Mouse (Mus musculus): ENCODE data around the gene Rps6ka1. TPM values are rescaled to one million over a fixed set of nuclear protein-coding genes. Genes with fewer than 3 reads are reported as not detected.

Rps6ka1 gene
- polyA plus RNA-seq, 1 experiment from 2014 or later = 19.7 TPM

- 75% methylated on average over 4 of the region's 4 CpGs for WGBS
- H3K4me1 ChIP-seq (ENCODE audit: control insufficient read depth, insufficient read depth, low read length) = peaks cover 6% of the 10 kb centered on the region
- H3K4me3 ChIP-seq (ENCODE audit: low read length) = no peak overlapping the region
- H3K27ac ChIP-seq (ENCODE audit: low read length) = peak overlapping the region; percentile 50; the same call in 1 of the 2 replicates
- no peak for ATAC-seq (replicated peaks; ENCODE audit: extremely low read depth, insufficient read depth, low FRiP score)
- peak overlapping the region; percentile 33; the same call in 1 of the 2 replicates for H3K4me2 ChIP-seq (ENCODE audit: low read depth, low read length)
- H3K9me3 ChIP-seq (replicated peaks; ENCODE audit: control insufficient read depth, low read length) = no peaks in the 10 kb centered on the region
- no peaks in the 10 kb centered on the region for H3K27me3 ChIP-seq (ENCODE audit: control insufficient read depth, insufficient read depth, low read length)
- H3K36me3 ChIP-seq (ENCODE audit: control insufficient read depth, insufficient read depth) = no peaks in the 10 kb centered on the region
- no peak overlapping the region for H3K9ac ChIP-seq (ENCODE audit: low read length)
Measured at GRCm38 (mm10) chr4:133885331-133885730, 2.3 kb downstream of the Rps6ka1 start.

- Histone ChIP-seq H3K4me3 (ENCODE audit: low read length) (no peak overlapping the region), H3K4me2 (ENCODE audit: low read depth, low read length) (no peak overlapping the region), H3K4me1 (ENCODE audit: control insufficient read depth, insufficient read depth, low read length) (peaks cover 6% of the 10 kb centered on the region), H3K9ac (ENCODE audit: low read length) (no peak overlapping the region), H3K36me3 (ENCODE audit: control insufficient read depth, insufficient read depth) (no peaks in the 10 kb centered on the region), H3K27ac (ENCODE audit: low read length) (no peak overlapping the region), H3K9me3 (replicated peaks; ENCODE audit: control insufficient read depth, low read length) (no peaks in the 10 kb centered on the region), H3K27me3 (ENCODE audit: control insufficient read depth, insufficient read depth, low read length) (no peaks in the 10 kb centered on the region)
- WGBS = 81% methylated on average over 3 of the region's 3 CpGs
- ATAC-seq (replicated peaks; ENCODE audit: extremely low read depth, insufficient read depth, low FRiP score) = no peak
Measured at GRCm38 (mm10) chr4:133884888-133885287, 2.7 kb downstream of the Rps6ka1 start.

- H3K36me3 ChIP-seq (ENCODE audit: control insufficient read depth, insufficient read depth) = no peaks in the 10 kb centered on the region
- WGBS = 87% methylated on average over 8 of the region's 8 CpGs
- peaks cover 7% of the 10 kb centered on the region for H3K4me1 ChIP-seq (ENCODE audit: control insufficient read depth, insufficient read depth, low read length)
Measured at GRCm38 (mm10) chr4:133884127-133884753, 3.4 kb downstream of the Rps6ka1 start.

GRCm38 (mm10) chr4:133881851-133882250 is 5.7 kb downstream of the Rps6ka1 start:
- H3K36me3 ChIP-seq (ENCODE audit: control insufficient read depth, insufficient read depth) = no peaks in the 10 kb centered on the region
- no peak overlapping the region for H3K9ac ChIP-seq (ENCODE audit: low read length)
- ATAC-seq (replicated peaks; ENCODE audit: extremely low read depth, insufficient read depth, low FRiP score) = no peak
- H3K9me3 ChIP-seq (replicated peaks; ENCODE audit: control insufficient read depth, low read length) = no peaks in the 10 kb centered on the region
- H3K27ac ChIP-seq (ENCODE audit: low read length) = no peak overlapping the region
- no peak overlapping the region for H3K4me2 ChIP-seq (ENCODE audit: low read depth, low read length)
- no peak overlapping the region for H3K4me3 ChIP-seq (ENCODE audit: low read length)
- no peaks in the 10 kb centered on the region for H3K27me3 ChIP-seq (ENCODE audit: control insufficient read depth, insufficient read depth, low read length)
- peaks cover 8% of the 10 kb centered on the region for H3K4me1 ChIP-seq (ENCODE audit: control insufficient read depth, insufficient read depth, low read length)
- 87% methylated on average over 3 of the region's 3 CpGs for WGBS

More at GRCm38 (mm10) chr4:133884127-133884753, 3.4 kb downstream of the Rps6ka1 start:
- Histone ChIP-seq H3K27me3 (ENCODE audit: control insufficient read depth, insufficient read depth, low read length) (no peaks in the 10 kb centered on the region), H3K4me3 (ENCODE audit: low read length) (no peak overlapping the region), H3K9ac (ENCODE audit: low read length) (no peak overlapping the region), H3K27ac (ENCODE audit: low read length) (no peak overlapping the region), H3K4me2 (ENCODE audit: low read depth, low read length) (no peak overlapping the region), H3K9me3 (replicated peaks; ENCODE audit: control insufficient read depth, low read length) (no peaks in the 10 kb centered on the region)
- no peak for ATAC-seq (replicated peaks; ENCODE audit: extremely low read depth, insufficient read depth, low FRiP score)

- no peaks in the 10 kb centered on the region for H3K9me3 ChIP-seq (replicated peaks; ENCODE audit: control insufficient read depth, low read length)
- no peak overlapping the region for H3K27ac ChIP-seq (ENCODE audit: low read length)
- ATAC-seq (replicated peaks; ENCODE audit: extremely low read depth, insufficient read depth, low FRiP score) = no peak
- H3K4me1 ChIP-seq (ENCODE audit: control insufficient read depth, insufficient read depth, low read length) = peaks cover 10% of the 10 kb centered on the region
- H3K27me3 ChIP-seq (ENCODE audit: control insufficient read depth, insufficient read depth, low read length) = no peaks in the 10 kb centered on the region
- no peak overlapping the region for H3K4me3 ChIP-seq (ENCODE audit: low read length)
- no peak overlapping the region for H3K9ac ChIP-seq (ENCODE audit: low read length)
- no peak overlapping the region for H3K4me2 ChIP-seq (ENCODE audit: low read depth, low read length)
- WGBS = 73% methylated on average over 4 of the region's 4 CpGs
- no peaks in the 10 kb centered on the region for H3K36me3 ChIP-seq (ENCODE audit: control insufficient read depth, insufficient read depth)
Measured at GRCm38 (mm10) chr4:133881399-133881798, 6.2 kb downstream of the Rps6ka1 start.

GRCm38 (mm10) chr4:133879145-133879902 is 8.3 kb downstream of the Rps6ka1 start:
- Histone ChIP-seq H3K27ac (ENCODE audit: low read length) (no peak overlapping the region), H3K36me3 (ENCODE audit: control insufficient read depth, insufficient read depth) (no peaks in the 10 kb centered on the region), H3K4me3 (ENCODE audit: low read length) (no peak overlapping the region), H3K4me2 (ENCODE audit: low read depth, low read length) (no peak overlapping the region), H3K9ac (ENCODE audit: low read length) (no peak overlapping the region), H3K27me3 (ENCODE audit: control insufficient read depth, insufficient read depth, low read length) (no peaks in the 10 kb centered on the region), H3K9me3 (replicated peaks; ENCODE audit: control insufficient read depth, low read length) (no peaks in the 10 kb centered on the region), H3K4me1 (ENCODE audit: control insufficient read depth, insufficient read depth, low read length) (peaks cover 18% of the 10 kb centered on the region)
- 52% methylated on average over 12 of the region's 12 CpGs for WGBS
- ATAC-seq (replicated peaks; ENCODE audit: extremely low read depth, insufficient read depth, low FRiP score) = peak; percentile 41; the same call in 1 of the 2 replicates

GRCm38 (mm10) chr4:133877850-133878755 is 9.5 kb downstream of the Rps6ka1 start:
- 86% methylated on average over 14 of the region's 14 CpGs for WGBS
- no peak overlapping the region for H3K27ac ChIP-seq (ENCODE audit: low read length)

GRCm38 (mm10) chr4:133874865-133875517 is 12.6 kb downstream of the Rps6ka1 start:
- Histone ChIP-seq H3K4me1 (ENCODE audit: control insufficient read depth, insufficient read depth, low read length) (peaks cover 20% of the 10 kb centered on the region), H3K4me3 (ENCODE audit: low read length) (no peak overlapping the region), H3K27me3 (ENCODE audit: control insufficient read depth, insufficient read depth, low read length) (no peaks in the 10 kb centered on the region), H3K27ac (ENCODE audit: low read length) (no peak overlapping the region), H3K9me3 (replicated peaks; ENCODE audit: control insufficient read depth, low read length) (no peaks in the 10 kb centered on the region), H3K9ac (ENCODE audit: low read length) (no peak overlapping the region), H3K36me3 (ENCODE audit: control insufficient read depth, insufficient read depth) (no peaks in the 10 kb centered on the region), H3K4me2 (ENCODE audit: low read depth, low read length) (no peak overlapping the region)
- ATAC-seq (replicated peaks; ENCODE audit: extremely low read depth, insufficient read depth, low FRiP score) = no peak
- WGBS = 49% methylated on average over 13 of the region's 13 CpGs

More at GRCm38 (mm10) chr4:133877850-133878755, 9.5 kb downstream of the Rps6ka1 start:
- Histone ChIP-seq H3K4me2 (ENCODE audit: low read depth, low read length) (no peak overlapping the region), H3K4me3 (ENCODE audit: low read length) (no peak overlapping the region), H3K4me1 (ENCODE audit: control insufficient read depth, insufficient read depth, low read length) (peaks cover 19% of the 10 kb centered on the region), H3K36me3 (ENCODE audit: control insufficient read depth, insufficient read depth) (no peaks in the 10 kb centered on the region), H3K9ac (ENCODE audit: low read length) (no peak overlapping the region), H3K27me3 (ENCODE audit: control insufficient read depth, insufficient read depth, low read length) (no peaks in the 10 kb centered on the region), H3K9me3 (replicated peaks; ENCODE audit: control insufficient read depth, low read length) (no peaks in the 10 kb centered on the region)
- ATAC-seq (replicated peaks; ENCODE audit: extremely low read depth, insufficient read depth, low FRiP score) = no peak
